Mouse (Mus musculus): ENCODE data around the gene Cbx4.

GRCm38 (mm10) chr11:119079445-119079837 lies 6.6 kb downstream of the Cbx4 start:
- TF ChIP-seq POLR2A (IDR thresholded peaks at IDR 0.05; ENCODE audit: low read depth, low read length) (no peak), CTCF (conservative IDR thresholded peaks at IDR 0.05; ENCODE audit: insufficient read depth, insufficient read length, low read depth, low read length) (no peak)
